Mouse (Mus musculus) stomach, embryonic 15.5 days (tissue): ENCODE measurements around the gene Ywhag. TPM values are rescaled to one million over a fixed set of nuclear protein-coding genes. Genes with fewer than 3 reads are reported as not detected.

Experiments used
- ATAC-seq: fragments of 200-750 bp; cut with Nextera tagmentation; 2 replicates; pipeline ENCODE4 v1.8.0; 2017; ENCODE audit warnings: low read depth, moderate number of reproducible peaks, moderate TSS enrichment; ENCODE audit not compliant: insufficient read depth, low FRiP score
- H3K27ac ChIP-seq: fragments of 300-500 bp; sonication (generic); 2 replicates; pipeline ENCODE4 v1.5.1; 2015; ENCODE audit warnings: mild to moderate bottlenecking, inconsistent platforms
- H3K27me3 ChIP-seq: fragments of 300-500 bp; sonication (generic); replicated peaks from 2 replicates; pipeline ENCODE4 v1.6.1; 2015; ENCODE audit warnings: inconsistent platforms
- H3K36me3 ChIP-seq: fragments of 300-500 bp; sonication (generic); 2 replicates; pipeline ENCODE4 v1.6.1; 2015; ENCODE audit warnings: inconsistent platforms
- H3K4me1 ChIP-seq: fragments of 300-500 bp; sonication (generic); 2 replicates; pipeline ENCODE4 v1.6.1; 2015; ENCODE audit warnings: inconsistent platforms
- H3K4me2 ChIP-seq: fragments of 300-500 bp; sonication (generic); 2 replicates; pipeline ENCODE4 v1.6.1; 2015; ENCODE audit warnings: mild to moderate bottlenecking, inconsistent platforms
- H3K4me3 ChIP-seq: fragments of 300-500 bp; sonication (generic); replicated peaks from 2 replicates; pipeline ENCODE4 v1.5.1; 2015; ENCODE audit warnings: inconsistent platforms
- H3K9ac ChIP-seq: fragments of 300-500 bp; sonication (generic); 2 replicates; pipeline ENCODE4 v1.6.1; 2015; ENCODE audit warnings: inconsistent platforms
- H3K9me3 ChIP-seq: fragments of 300-500 bp; sonication (generic); 2 replicates; pipeline ENCODE4 v1.6.1; 2016; ENCODE audit warnings: inconsistent platforms
- WGBS: fragments of 180-500 bp; shearing (Covaris S2); methylation state at CpG from one replicate; pipeline ENCODE4 v1.1.7; 2015; 5-methylcytosine and 5-hydroxymethylcytosine counted together
- polyA plus RNA-seq: library from polyadenylated mRNA; unstranded; fragments of >200 nt; fragmentation: Nextera tagmentation; extraction: Ambion mirVana; gene quantifications from 2 replicates; pipeline ENCODE4 v1.2.1, GENCODE M21; 2015

The Ywhag gene
- polyA plus RNA-seq, 1 experiment from 2014 or later: 173 TPM

DNA sequence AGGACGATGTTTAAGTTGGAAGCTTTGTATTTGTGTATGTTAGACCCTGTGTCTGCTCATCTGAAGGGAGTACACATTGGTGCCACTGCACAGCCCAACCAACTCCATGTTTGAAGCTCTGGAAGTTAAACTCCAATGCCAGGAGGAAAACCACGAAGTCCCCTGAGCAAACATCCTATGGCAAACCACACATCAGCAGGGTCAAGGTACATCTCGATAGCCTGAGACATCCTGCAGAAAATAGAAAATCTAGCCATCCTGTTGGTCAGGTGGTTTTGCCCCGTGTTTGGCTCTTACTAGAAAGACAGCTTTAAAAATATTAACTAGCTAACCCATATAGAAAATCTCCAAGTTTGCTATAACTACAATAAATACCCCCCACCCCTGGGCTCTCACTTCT, 35.4 kb downstream of the Ywhag start:
- Histone ChIP-seq H3K27me3 (no peaks in the 10 kb centered on the region), H3K4me3 (no peak overlapping the region), H3K36me3 (no peaks in the 10 kb centered on the region), H3K27ac (no peak overlapping the region), H3K4me2 (no peak overlapping the region), H3K9me3 (no peaks in the 10 kb centered on the region), H3K4me1 (0 out of 2 replicates have a peak, but pooled peaks cover 4% of the 10 kb centered on the region), H3K9ac (no peak overlapping the region)
- no peak for ATAC-seq
- 63% methylated on average over 4 of the region's 4 CpGs for WGBS

DNA sequence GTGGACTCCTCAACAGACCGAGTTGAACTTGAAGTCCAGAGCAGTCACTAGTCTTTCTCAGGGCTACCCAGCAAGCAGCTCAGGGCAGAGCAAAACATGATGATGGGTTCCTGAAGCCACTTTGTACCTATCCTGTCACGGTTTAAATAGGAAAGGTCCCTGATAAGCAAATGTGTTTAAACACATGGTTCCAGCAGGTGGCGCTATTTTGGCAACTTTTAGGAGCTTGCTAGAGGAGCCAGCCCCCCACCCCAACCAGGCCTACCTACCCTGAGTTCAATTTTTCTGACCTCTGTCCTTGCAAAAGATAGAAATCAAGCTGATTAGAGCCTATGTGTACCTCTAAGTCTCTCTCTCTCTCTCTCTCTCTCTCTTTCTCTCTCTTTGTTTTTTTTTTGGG, 36.4 kb downstream of the Ywhag start:
- Histone ChIP-seq H3K27me3 (no peaks in the 10 kb centered on the region), H3K27ac (no peak overlapping the region), H3K4me2 (no peak overlapping the region), H3K9me3 (no peaks in the 10 kb centered on the region), H3K4me1 (no peaks in the 10 kb centered on the region), H3K9ac (no peak overlapping the region), H3K4me3 (no peak overlapping the region), H3K36me3 (no peaks in the 10 kb centered on the region)
- WGBS: 17% methylated on average over 3 of the region's 3 CpGs
- no peak for ATAC-seq

DNA sequence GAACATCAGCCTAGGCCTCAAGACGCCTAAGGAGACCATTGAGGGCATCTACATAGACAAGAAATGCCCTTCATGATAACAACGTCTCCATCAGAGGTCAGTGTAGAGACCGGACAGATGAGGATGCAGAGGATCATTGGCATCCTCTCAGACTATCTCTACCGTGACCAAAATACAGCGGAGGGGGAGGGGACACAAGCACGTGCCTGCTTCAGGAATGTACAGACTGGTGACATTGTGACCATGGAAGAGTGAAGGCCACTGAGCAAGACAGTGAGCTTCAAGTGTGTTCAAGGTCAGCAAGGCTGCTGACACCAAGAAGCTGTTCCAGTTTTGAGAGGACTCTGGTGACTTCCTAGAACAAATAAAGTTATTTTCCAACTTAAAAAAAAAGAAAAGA, 39.5 kb downstream of the Ywhag start:
- no peak for ATAC-seq
- Histone ChIP-seq H3K9ac (no peak overlapping the region), H3K27me3 (no peaks in the 10 kb centered on the region), H3K27ac (no peak overlapping the region), H3K4me1 (peaks cover 4% of the 10 kb centered on the region; the same call in 1 of the 2 replicates), H3K9me3 (no peaks in the 10 kb centered on the region), H3K4me3 (no peak overlapping the region), H3K36me3 (no peaks in the 10 kb centered on the region), H3K4me2 (no peak overlapping the region)
- 77% methylated on average over 6 of the region's 6 CpGs for WGBS

DNA sequence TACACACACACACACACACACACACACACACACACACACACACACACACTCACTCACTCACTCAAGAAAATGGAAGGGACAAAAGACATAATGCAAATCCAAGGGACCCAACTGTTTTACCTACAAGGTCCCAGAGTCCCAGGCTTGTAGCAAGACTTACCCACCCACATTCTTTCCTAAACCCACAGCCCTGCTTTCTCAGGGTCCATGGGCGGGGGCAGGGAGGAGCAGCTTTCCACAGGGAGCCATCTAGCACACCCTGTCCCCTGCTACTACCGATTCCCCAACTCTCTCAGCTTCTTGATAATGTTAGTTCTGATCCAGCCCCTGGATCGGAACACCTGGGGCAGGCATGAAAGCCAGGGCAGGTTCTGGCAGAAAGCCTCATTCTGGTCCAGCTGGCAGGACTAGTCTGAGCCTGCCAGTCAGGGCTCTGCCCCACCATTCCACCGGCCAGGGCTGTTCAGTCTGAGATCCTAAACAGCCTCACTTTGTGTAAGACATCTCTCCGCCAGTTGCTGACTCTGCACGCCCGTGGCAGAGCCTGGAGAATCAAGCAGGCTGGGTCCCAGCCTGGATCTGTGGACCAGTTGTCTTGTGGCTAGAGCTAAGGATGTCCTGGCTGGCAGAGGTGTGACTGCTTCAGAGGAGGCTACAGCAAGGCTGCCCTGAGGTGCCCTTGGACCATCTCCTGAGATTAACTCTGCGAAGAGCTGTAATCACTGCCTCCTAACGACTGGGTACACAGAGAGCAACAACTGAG, 41.6 kb downstream of the Ywhag start:
- H3K4me2 ChIP-seq: peak overlapping the region; percentile 16; the same call in 1 of the 2 replicates
- peaks cover 6% of the 10 kb centered on the region for H3K27me3 ChIP-seq
- no peaks in the 10 kb centered on the region for H3K9me3 ChIP-seq
- H3K4me1 ChIP-seq: peaks cover 11% of the 10 kb centered on the region
- H3K9ac ChIP-seq: no peak overlapping the region
- 43% methylated on average over 9 of the region's 9 CpGs for WGBS
- H3K36me3 ChIP-seq: no peaks in the 10 kb centered on the region
- peak overlapping the region; percentile 78 for H3K27ac ChIP-seq
- no peak overlapping the region for H3K4me3 ChIP-seq
- ATAC-seq: no peak

DNA sequence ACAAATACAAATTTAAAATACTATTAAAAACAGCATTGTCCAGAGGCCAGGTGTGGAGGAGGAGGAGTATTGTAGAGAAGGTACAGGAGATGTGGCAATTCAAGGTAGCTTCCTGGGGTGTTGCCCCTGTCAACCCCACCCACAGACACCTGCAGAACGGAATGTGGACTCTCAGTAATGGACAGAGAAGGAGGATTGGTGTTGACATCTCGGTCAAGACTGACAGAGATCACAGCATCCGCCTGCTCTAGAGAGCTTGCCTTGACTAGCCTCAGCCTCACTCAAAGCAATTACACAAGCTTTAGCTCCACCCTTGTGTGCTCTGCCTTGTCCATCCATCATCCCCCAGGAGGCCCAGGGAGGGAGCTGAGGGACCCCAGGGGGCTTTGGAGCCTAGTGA, 43.5 kb downstream of the Ywhag start:
- H3K9ac ChIP-seq: no peak overlapping the region
- H3K9me3 ChIP-seq: no peaks in the 10 kb centered on the region
- H3K4me3 ChIP-seq: no peak overlapping the region
- WGBS: 37% methylated on average over 3 of the region's 3 CpGs
- H3K4me2 ChIP-seq: no peak overlapping the region
- peaks cover 6% of the 10 kb centered on the region for H3K27me3 ChIP-seq
- no peaks in the 10 kb centered on the region for H3K36me3 ChIP-seq
- H3K27ac ChIP-seq: no peak overlapping the region; the same call in 1 of the 2 replicates
- no peak for ATAC-seq
- H3K4me1 ChIP-seq: peaks cover 11% of the 10 kb centered on the region

DNA sequence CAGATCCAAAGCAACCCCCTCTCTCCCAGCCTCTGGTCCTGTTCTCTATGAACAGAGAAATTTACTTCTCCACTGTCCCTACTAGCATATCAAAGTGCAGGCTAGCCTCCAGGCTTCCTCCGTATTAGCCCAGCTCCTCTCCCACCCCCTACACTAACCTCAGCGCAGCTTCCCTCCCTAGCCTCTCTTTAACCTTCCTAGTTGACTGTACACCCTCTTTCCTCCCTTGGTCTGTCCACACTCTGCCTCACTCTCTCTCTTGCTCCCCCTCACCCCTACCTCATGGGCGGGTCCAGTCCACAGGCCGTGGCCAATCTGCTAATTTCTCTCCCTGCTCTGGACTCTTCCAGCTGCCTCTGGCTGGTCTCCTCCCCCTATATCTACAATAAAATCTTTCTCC, 44.1 kb downstream of the Ywhag start:
- H3K36me3 ChIP-seq: no peaks in the 10 kb centered on the region
- ATAC-seq: no peak
- H3K9ac ChIP-seq: no peak overlapping the region
- 44% methylated on average over 4 of the region's 4 CpGs for WGBS
- peak overlapping the region; percentile 35; the same call in 1 of the 2 replicates for H3K27ac ChIP-seq
- H3K4me1 ChIP-seq: peaks cover 11% of the 10 kb centered on the region
- no peaks in the 10 kb centered on the region for H3K9me3 ChIP-seq
- peaks cover 6% of the 10 kb centered on the region for H3K27me3 ChIP-seq
- no peak overlapping the region for H3K4me3 ChIP-seq
- no peak overlapping the region for H3K4me2 ChIP-seq

DNA sequence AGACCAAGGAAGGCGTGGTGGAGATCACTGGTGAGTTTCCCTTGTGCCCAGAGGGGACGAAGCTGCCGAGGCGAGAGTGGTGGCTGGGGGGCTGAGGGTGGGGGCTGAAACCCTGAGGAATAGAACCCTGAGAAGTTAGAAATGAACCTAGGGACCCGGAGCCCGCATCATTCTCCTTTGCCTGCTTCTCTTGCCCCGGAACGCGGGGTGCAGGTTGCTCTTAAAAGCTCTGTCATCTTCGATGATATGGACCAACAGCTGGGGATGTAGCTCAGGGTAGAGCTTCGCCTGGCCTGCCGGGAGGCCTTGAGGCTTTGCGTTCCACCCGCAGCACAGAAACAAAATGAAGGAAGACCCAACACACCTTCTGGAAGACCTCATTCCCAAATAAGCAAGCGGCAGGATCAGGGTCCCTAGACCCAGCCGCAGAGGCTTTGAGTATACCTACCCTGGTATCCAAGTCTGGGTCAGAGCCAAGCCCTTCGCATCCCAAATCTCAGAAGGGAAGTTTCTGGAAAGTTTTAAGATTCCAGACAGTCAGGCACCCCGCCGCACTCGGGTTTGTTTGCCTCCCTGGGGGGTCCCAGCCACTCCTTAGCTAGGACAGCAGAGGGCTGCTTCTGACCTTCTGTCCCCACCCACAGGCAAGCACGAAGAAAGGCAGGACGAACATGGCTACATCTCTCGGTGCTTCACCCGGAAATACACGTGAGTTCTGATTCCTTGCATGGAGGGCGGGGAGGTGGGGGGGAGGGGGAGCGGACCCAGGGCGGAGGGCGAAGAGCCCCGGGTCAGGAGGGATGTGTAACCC, 45.8 kb downstream of the Ywhag start:
- peak overlapping the region; percentile 40; the same call in 1 of the 2 replicates for H3K27ac ChIP-seq
- peaks cover 11% of the 10 kb centered on the region for H3K4me1 ChIP-seq
- H3K4me3 ChIP-seq: peak overlapping the region; percentile 47
- peak overlapping the region; percentile 32 for H3K9ac ChIP-seq
- H3K9me3 ChIP-seq: no peaks in the 10 kb centered on the region
- H3K4me2 ChIP-seq: peak overlapping the region; percentile 57
- no peak; the same call in 1 of the 2 replicates for ATAC-seq
- H3K27me3 ChIP-seq: peaks cover 6% of the 10 kb centered on the region
- WGBS: 2% methylated on average over 30 of the region's 30 CpGs
- H3K36me3 ChIP-seq: no peaks in the 10 kb centered on the region

DNA sequence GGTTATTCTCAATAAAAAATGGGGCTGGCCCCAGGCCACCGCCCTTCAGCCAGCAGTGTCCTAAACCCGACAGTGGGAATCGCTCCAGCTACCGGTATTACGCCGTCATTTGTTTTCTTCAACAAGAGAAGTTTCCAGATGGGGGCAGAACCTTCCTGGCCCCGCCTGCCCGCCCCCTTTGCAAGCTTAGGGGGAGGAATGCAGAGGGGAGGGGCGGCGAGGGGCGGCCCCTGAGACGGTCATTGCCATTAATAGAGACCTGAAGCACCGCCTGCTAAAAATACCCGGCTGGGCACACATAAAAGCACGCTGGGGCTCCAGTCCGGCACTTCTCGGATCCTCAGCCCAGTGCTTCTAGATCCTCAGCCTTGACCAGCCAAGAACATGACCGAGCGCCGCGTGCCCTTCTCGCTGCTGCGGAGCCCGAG, 46.7 kb downstream of the Ywhag start, which contains the start of gene Hspb1:
TSS of gene Hspb1 (plus strand) at position 245 of the 428 bp plus-strand sequence.
- H3K27me3 ChIP-seq: peaks cover 6% of the 10 kb centered on the region
- peak; percentile 75 for ATAC-seq
- peak within 1 kb of the TSS; percentile 32 for H3K9ac ChIP-seq
- no peaks in the 10 kb centered on the region for H3K36me3 ChIP-seq
- peak within 1 kb of the TSS; percentile 57 for H3K4me2 ChIP-seq
- WGBS: 2% methylated on average over 24 of the region's 24 CpGs
- H3K27ac ChIP-seq: peak within 1 kb of the TSS; percentile 57; the same call in 1 of the 2 replicates
- peak within 1 kb of the TSS; percentile 47 for H3K4me3 ChIP-seq
- no peaks in the 10 kb centered on the region for H3K9me3 ChIP-seq
- peaks cover 11% of the 10 kb centered on the region for H3K4me1 ChIP-seq

DNA sequence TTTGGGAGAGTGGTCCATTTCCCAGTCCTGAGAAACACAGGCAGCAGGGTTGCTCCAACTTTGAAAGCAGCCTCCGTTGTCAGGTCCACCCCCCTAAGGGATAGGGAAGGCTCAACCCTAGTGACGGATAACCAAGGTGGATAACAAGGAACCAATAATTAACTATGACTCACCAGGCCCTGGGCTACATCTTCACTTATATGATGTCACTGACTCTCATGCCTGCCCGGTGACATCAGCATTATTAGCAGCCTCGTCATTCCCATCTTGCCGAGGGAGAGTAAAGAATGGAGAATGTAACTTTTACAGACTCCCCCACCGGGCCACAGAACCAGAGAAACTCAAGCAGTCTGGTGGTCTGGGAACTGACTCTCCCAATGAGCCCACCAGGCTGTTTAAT, 49.8 kb downstream of the Ywhag start:
- peaks cover 13% of the 10 kb centered on the region for H3K4me1 ChIP-seq
- no peaks in the 10 kb centered on the region for H3K36me3 ChIP-seq
- no peak overlapping the region for H3K4me2 ChIP-seq
- no peak overlapping the region for H3K4me3 ChIP-seq
- WGBS: 63% methylated on average over 6 of the region's 6 CpGs
- no peak overlapping the region for H3K9ac ChIP-seq
- H3K9me3 ChIP-seq: no peaks in the 10 kb centered on the region
- no peak overlapping the region for H3K27ac ChIP-seq
- ATAC-seq: no peak
- peaks cover 6% of the 10 kb centered on the region for H3K27me3 ChIP-seq

DNA sequence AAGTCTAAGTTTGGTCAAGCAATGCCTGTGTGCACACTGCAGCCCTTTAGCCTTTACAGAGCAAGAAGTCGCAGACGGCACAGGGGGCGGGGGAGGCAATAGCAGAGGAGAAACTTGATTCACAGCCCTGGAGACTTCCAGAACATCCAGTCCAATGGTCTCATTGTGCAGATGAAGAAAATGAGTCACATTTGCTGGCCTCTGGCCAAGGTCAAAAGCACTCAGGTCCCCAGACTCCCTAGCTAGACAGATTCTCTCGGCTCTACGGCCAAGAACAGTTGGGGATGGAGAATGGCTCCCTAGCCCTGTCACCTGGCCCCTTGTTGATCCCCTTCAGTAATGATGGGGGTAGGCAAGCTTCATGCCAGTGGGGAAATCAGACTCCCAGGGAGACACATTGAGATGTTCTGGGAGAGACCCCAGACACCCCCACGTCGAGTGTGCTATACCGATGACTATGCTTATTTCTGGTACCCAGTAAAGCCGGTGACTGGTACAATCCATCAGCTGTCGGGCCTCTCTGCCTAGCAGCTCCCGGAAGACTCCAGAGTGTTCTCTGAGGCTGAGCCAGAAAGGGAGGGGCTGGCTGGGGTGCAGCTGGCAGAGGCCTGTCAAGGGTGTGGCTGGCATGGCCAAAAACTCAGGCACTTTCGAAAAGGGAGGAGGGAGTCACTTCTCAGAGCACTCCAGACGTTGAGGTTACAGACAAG, 54.8 kb downstream of the Ywhag start:
- Histone ChIP-seq H3K27me3 (no peaks in the 10 kb centered on the region), H3K4me1 (peaks cover 19% of the 10 kb centered on the region), H3K4me2 (0 out of 2 replicates have a peak overlapping the region, but pooled peaks have one; percentile 7), H3K9me3 (no peaks in the 10 kb centered on the region), H3K27ac (peak overlapping the region; percentile 71), H3K9ac (no peak overlapping the region), H3K36me3 (no peaks in the 10 kb centered on the region), H3K4me3 (no peak overlapping the region)
- ATAC-seq: peak; percentile 48
- WGBS: 32% methylated on average over 13 of the region's 13 CpGs

DNA sequence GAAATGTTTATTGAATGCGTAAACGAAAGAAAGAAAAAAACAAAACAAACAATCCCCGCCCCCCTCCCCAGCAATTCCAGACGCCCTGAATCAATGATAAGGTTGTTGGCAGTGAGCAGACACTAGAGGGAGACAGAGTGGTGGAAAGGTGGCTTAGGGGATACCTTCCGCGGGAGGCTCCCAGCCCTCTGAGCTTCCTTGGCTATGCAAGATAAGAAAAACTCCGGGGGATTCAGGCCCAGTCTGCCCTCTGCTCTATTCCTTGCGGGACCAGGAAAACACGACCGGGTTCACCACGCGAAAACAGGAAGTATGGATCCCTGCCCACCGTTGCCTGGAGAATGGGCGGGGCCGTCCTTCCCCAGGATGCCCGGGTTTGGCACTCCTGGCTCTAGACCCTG, 56.6 kb downstream of the Ywhag start:
- peaks cover 22% of the 10 kb centered on the region for H3K4me1 ChIP-seq
- peak overlapping the region; percentile 59 for H3K4me2 ChIP-seq
- peak overlapping the region; percentile 43 for H3K4me3 ChIP-seq
- H3K9me3 ChIP-seq: no peaks in the 10 kb centered on the region
- H3K27ac ChIP-seq: no peak overlapping the region; the same call in 1 of the 2 replicates
- no peaks in the 10 kb centered on the region for H3K36me3 ChIP-seq
- under 1% methylated on average over 16 of the region's 16 CpGs for WGBS
- 0 out of 2 replicates have a peak, but pooled peaks cover 5% of the 10 kb centered on the region for H3K27me3 ChIP-seq
- ATAC-seq: no peak
- H3K9ac ChIP-seq: no peak overlapping the region
